Mouse (Mus musculus) adrenal gland, adult 18-20 months (tissue): Measurements from ENCODE around the gene 2310007B03Rik. TPM values are rescaled to one million over a fixed set of nuclear protein-coding genes. Genes with fewer than 3 reads are reported as not detected.

ENCODE experiments used
- DNase-seq, 2 experiments: peaks; one replicate each; pipeline ENCODE4 v3.0.0; 2021 to 2022; ENCODE audit warnings: low spot score in 2 of 2
- total RNA-seq, 2 experiments: library from RNA; stranded (reverse); gene quantifications; 1 replicate in 1 of 2; 2 replicates in 1 of 2; pipeline ENCODE4 v1.2.3; 2021

Gene 2310007B03Rik
- total RNA-seq, 2 experiments from 2014 or later, result not detected

DNA sequence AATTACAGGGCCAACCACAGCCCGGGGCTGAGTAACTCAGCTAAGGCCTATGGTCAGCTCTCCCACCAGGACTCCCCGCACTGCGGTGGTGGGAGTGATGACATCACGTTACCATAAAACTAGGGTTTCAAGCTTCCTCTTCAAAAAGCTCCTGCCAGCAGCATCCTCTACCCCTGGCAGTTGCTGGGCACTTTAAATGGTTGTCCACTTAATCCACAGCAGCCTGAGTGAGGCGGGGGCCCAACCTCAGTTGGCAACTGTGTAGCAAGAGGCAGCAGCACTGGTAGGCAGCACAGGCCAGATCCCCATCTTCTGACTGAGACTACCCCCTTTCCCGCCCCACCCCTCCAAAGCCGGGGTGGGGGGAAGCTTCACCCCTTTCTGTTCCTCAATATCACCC, 58.0 kb downstream of the 2310007B03Rik start:
- DNase-seq, result no peak

DNA sequence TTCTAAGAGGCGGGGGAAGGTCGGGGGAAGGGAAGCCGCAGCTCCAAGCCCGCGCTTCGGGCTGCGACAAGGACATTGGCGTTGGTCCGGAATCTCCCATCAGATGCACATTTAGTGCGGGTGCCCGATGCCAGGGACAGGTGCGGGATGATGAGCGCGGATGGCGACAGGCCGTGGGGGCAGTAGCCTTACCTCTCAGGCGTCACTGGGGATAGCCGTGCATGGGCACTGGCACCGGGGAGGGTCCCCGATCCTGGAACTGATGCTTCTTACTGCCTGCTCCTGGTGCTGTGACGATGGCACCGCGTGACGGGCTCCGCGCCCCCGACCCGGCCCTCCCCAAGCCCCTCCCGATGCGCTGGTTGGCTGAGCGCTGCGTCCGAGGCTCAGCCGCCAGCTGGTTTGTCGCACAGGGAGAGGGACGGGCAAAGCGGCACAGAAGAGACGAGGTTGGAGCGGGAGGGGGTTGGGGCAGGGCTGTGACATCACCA, 59.1 kb downstream of the 2310007B03Rik start, which contains the start of gene Kif1a:
Kif1a (minus strand) TSS at position 381 of the 491 bp plus-strand sequence.
- peak; percentile 49 to 50 for DNase-seq

Other genes with a start within 250 kb of the 2310007B03Rik start
- 10 to 100 TPM; 14.5 to 16.8 TPM for gene Capn10, start 226.6 kb downstream of the 2310007B03Rik start, total RNA-seq
- 1 to 10 TPM; 1.4 TPM for gene Gpr35, start 210.1 kb downstream of the 2310007B03Rik start, total RNA-seq
- gene Aqp12, start 154.6 kb downstream of the 2310007B03Rik start, total RNA-seq, result under 1 TPM in 1 of 2 experiments, not detected in 1; 0.36 TPM
- gene Kif1a, start 59.0 kb downstream of the 2310007B03Rik start, total RNA-seq, result 10 to 100 TPM; 37.9 to 38.1 TPM
- not detected for gene Agxt, start 25.7 kb downstream of the 2310007B03Rik start, total RNA-seq
- under 1 TPM in 1 of 2 experiments, not detected in 1; 0.03 TPM for gene Crocc2, start 7.8 kb upstream of the 2310007B03Rik start, total RNA-seq
- 10 to 100 TPM; 10.7 to 22.3 TPM for gene Sned1, start 74.9 kb upstream of the 2310007B03Rik start, total RNA-seq
- gene Mterf4, start 145.0 kb upstream of the 2310007B03Rik start, total RNA-seq, result 10 to 100 TPM; 23.1 to 23.3 TPM
- gene Ppp1r7, start 181.9 kb upstream of the 2310007B03Rik start, total RNA-seq, result 10 to 100 TPM; 20.4 to 28.5 TPM
- gene Pask, start 182.5 kb upstream of the 2310007B03Rik start, total RNA-seq, result 1 to 10 TPM; 2.7 to 3.6 TPM
- gene Ano7, start 213.0 kb upstream of the 2310007B03Rik start, total RNA-seq, result not detected